ENCODE assay signal across 9 mouse cellular contexts in the genomic region with DNA sequence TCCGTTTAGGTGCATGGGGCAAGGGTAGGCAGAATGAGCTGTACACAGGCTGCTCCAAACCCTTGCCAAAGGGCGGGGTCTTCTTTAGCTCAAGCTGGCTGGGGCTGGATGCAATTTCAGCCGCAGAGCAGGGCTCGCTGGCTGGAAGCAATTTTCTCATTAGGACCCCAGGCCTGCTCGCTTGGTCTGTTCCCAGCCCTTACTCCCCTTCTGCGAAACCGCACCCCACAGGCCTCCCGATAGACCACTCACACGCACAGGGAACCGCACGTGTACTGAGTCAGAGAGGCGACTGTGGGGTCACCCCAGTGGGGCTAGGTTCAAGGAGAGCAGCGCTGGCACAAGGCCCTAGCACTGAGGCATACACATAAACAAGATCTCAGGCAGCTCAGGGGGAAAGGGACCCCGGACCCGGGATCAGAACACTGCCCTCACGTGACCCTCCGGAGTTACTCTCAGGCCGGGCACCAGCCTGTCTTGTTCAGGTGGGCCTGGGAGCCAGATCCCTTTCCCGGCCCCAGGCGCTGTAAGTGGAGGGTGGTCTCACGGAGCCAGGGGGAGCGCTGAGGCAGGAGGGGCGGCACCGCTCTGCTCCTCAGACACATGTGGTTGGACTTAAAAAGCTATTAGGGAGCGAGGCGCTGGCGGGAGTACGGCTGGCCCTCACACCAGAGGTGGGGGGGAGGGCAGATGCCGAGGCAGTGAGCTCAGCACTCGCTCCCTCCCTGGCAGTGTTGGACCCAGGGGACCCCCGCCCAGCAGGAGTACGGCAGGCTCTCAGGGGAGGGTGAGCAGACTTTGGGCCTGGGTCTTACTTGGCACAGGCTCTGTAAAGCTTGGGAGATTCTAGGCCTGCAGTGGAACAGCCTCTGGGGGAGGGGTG. TPM values are rescaled to one million over a fixed set of nuclear protein-coding genes. Genes with fewer than 3 reads are reported as not detected.
DNase-seq lines count a peak whose midpoint lies in the region; ATAC-seq and TF ChIP-seq lines count a peak whose summit lies in the region.
"Had no signal": no experiment of that assay in that cellular context is flagged by ENCODE, and none has a peak within 500 bp of the region (broad histone marks: within the 10 kb centered on the region; RNA-seq: fewer than 3 reads in every experiment).

No protein-coding gene starts in this region.

- no peak overlapping the region; the same call in 1 of the 2 replicates for H3K4me3 ChIP-seq in kidney, embryonic 14.5 days (ENCODE audit: low read length)
- no peak overlapping the region for H3K4me3 ChIP-seq in kidney, adult 2 months (ENCODE audit: insufficient read depth, low read depth, low read length)
- peak overlapping the region; percentile 44 for H3K4me3 ChIP-seq in limb, embryonic 10.5 days
- no peak overlapping the region for H3K4me3 ChIP-seq in neural tube, embryonic 11.5 days (ENCODE audit: low read depth, low read length)

- no peak for TF ChIP-seq POLR2A in kidney, adult 2 months (IDR thresholded peaks at IDR 0.05; ENCODE audit: low read depth, low read length)

- TF ChIP-seq CTCF in kidney, adult 2 months (conservative IDR thresholded peaks at IDR 0.05; ENCODE audit: insufficient read depth, insufficient read length, low read depth, low read length), result no peak

- H3K9ac ChIP-seq in kidney, embryonic 14.5 days (ENCODE audit: low read depth, low read length), result peak overlapping the region; percentile 42
- peak overlapping the region; percentile 1; the same call in 1 of the 2 replicates for H3K9ac ChIP-seq in neural tube, embryonic 11.5 days (ENCODE audit: low read length)
- H3K9ac ChIP-seq: liver, embryonic 14.5 days had no signal

- H3K9me3 ChIP-seq in kidney, embryonic 14.5 days (ENCODE audit: control insufficient read depth, low read length), result no peaks in the 10 kb centered on the region
- H3K9me3 ChIP-seq in limb, embryonic 10.5 days (replicated peaks), result no peaks in the 10 kb centered on the region
- H3K9me3 ChIP-seq in neural tube, embryonic 11.5 days (ENCODE audit: control insufficient read depth, low read length), result no peaks in the 10 kb centered on the region

- H3K4me2 ChIP-seq in kidney, embryonic 14.5 days (replicated peaks; ENCODE audit: low read depth, low read length), result peak overlapping the region; percentile 13
- H3K4me2 ChIP-seq in neural tube, embryonic 11.5 days (ENCODE audit: low read depth), result peak overlapping the region; percentile 25

- 9% methylated on average over 32 of the region's 32 CpGs for WGBS in kidney, embryonic 14.5 days
- whole genome bisulfite sequencing in kidney, adult 2 months, result 60% methylated on average over 32 of the region's 32 CpGs
- WGBS in limb, embryonic 10.5 days, result 1% methylated on average over 32 of the region's 32 CpGs
- 2% methylated on average over 32 of the region's 32 CpGs for WGBS in neural tube, embryonic 11.5 days

- no peak for DNase-seq in kidney, adult 2 months
- DNase-seq in embryo, embryonic 9.5 days (ENCODE audit: extremely low spot score), result peak; percentile 69
- peak; percentile 62 for DNase-seq in heart, adult 8-10 months (ENCODE audit: low spot score)
- peak; percentile 92 for DNase-seq in limb, embryonic 10.5 days (ENCODE audit: low spot score)
- peak; percentile 75 for DNase-seq in neural tube, embryonic 11.5 days (ENCODE audit: low spot score)
- DNase-seq in layer of hippocampus, postnatal 36 days, result no peak
- no peak for DNase-seq in right cerebral cortex, adult 2 months (ENCODE audit: low spot score in 2 of 2)

- peak; percentile 55 for ATAC-seq in kidney, embryonic 14.5 days (ENCODE audit: low FRiP score, low TSS enrichment)
- ATAC-seq in neural tube, embryonic 11.5 days (ENCODE audit: insufficient read depth, low FRiP score, low TSS enrichment), result no peak

- H3K27ac ChIP-seq in kidney, embryonic 14.5 days (ENCODE audit: low read depth, low read length), result peak overlapping the region; percentile 80; the same call in 1 of the 2 replicates
- no peak overlapping the region for H3K27ac ChIP-seq in kidney, adult 2 months (ENCODE audit: insufficient read depth, low read depth, low read length)
- H3K27ac ChIP-seq in limb, embryonic 10.5 days, result peak overlapping the region; percentile 95
- H3K27ac ChIP-seq in neural tube, embryonic 11.5 days (ENCODE audit: low read depth, low read length), result peak overlapping the region; percentile 31; the same call in 1 of the 2 replicates
- H3K27ac ChIP-seq: liver, embryonic 14.5 days had no signal

- peaks cover 56% of the 10 kb centered on the region for H3K4me1 ChIP-seq in kidney, embryonic 14.5 days (ENCODE audit: control insufficient read depth, insufficient read depth, low read length)
- H3K4me1 ChIP-seq in kidney, adult 2 months (ENCODE audit: control insufficient read depth, insufficient read depth, low read length), result peaks cover 8% of the 10 kb centered on the region; the same call in 1 of the 2 replicates
- H3K4me1 ChIP-seq in limb, embryonic 10.5 days, result peaks cover 97% of the 10 kb centered on the region
- peaks cover 45% of the 10 kb centered on the region for H3K4me1 ChIP-seq in neural tube, embryonic 11.5 days (ENCODE audit: control insufficient read depth, insufficient read depth, low read length)

- peaks cover 86% of the 10 kb centered on the region for H3K27me3 ChIP-seq in kidney, embryonic 14.5 days (ENCODE audit: control insufficient read depth, insufficient read depth, low read length)
- H3K27me3 ChIP-seq in kidney, adult 2 months (replicated peaks; ENCODE audit: control insufficient read depth, insufficient read depth, low read length), result no peaks in the 10 kb centered on the region
- H3K27me3 ChIP-seq in limb, embryonic 10.5 days (ENCODE audit: low read depth, poor library complexity, severe bottlenecking), result peaks cover 100% of the 10 kb centered on the region
- H3K27me3 ChIP-seq in neural tube, embryonic 11.5 days (ENCODE audit: control insufficient read depth, insufficient read depth, low read length), result peaks cover 98% of the 10 kb centered on the region

- H3K36me3 ChIP-seq in kidney, embryonic 14.5 days (ENCODE audit: control insufficient read depth, insufficient read depth, low read length), result no peaks in the 10 kb centered on the region
- H3K36me3 ChIP-seq in kidney, adult 2 months (ENCODE audit: control insufficient read depth, insufficient read depth, low read length), result no peaks in the 10 kb centered on the region
- no peaks in the 10 kb centered on the region for H3K36me3 ChIP-seq in limb, embryonic 10.5 days
- H3K36me3 ChIP-seq in neural tube, embryonic 11.5 days (ENCODE audit: control insufficient read depth, insufficient read depth, low read length), result no peaks in the 10 kb centered on the region

RNA-seq across cellular contexts. Expression of gene G430095P16Rik, which starts 19.6 kb away (rescaled TPM):
- 1.7 and 2.8 TPM in 2 replicates for polyA plus RNA-seq in kidney, embryonic 14.5 days (2014; fragmentation: Nextera tagmentation; extraction: Ambion mirVana)
- 0.65 and 0.81 TPM in 2 replicates for polyA plus RNA-seq in kidney, adult 2 months (2012; rRNA removed)
- under 1 TPM in 1 of 4 experiments, not detected in 3; 0.66 TPM for total RNA-seq in heart, adult 8-10 months (2022)
- polyA plus RNA-seq in limb, embryonic 10.5 days (2016; fragmentation: Nextera tagmentation; extraction: Ambion mirVana), result 3.7 and 8.1 TPM in 2 replicates
- 0.84 and 1.8 TPM in 2 replicates for polyA plus RNA-seq in neural tube, embryonic 11.5 days (2014; fragmentation: Nextera tagmentation; extraction: Ambion mirVana)
- total RNA-seq in layer of hippocampus, postnatal 36 days (2021), result not detected

RNA-seq across cellular contexts. Expression of gene Lyl1, which starts 41.2 kb away (rescaled TPM):
- 6.3 and 8.9 TPM in 2 replicates for polyA plus RNA-seq in kidney, embryonic 14.5 days (2014; fragmentation: Nextera tagmentation; extraction: Ambion mirVana)
- 3.2 and 4.1 TPM in 2 replicates for polyA plus RNA-seq in kidney, adult 2 months (2012; rRNA removed)
- total RNA-seq in heart, adult 8-10 months (2022), result 1 to 10 TPM; 3.5 to 4.8 (median 4.3) TPM
- polyA plus RNA-seq in limb, embryonic 10.5 days (2016; fragmentation: Nextera tagmentation; extraction: Ambion mirVana), result 4.6 and 4.7 TPM in 2 replicates
- polyA plus RNA-seq in neural tube, embryonic 11.5 days (2014; fragmentation: Nextera tagmentation; extraction: Ambion mirVana), result 4.6 and 5.3 TPM in 2 replicates
- total RNA-seq in layer of hippocampus, postnatal 36 days (2021), result 1 to 10 TPM; 1.2 to 2.0 TPM

RNA-seq across cellular contexts. Expression of gene Nacc1, which starts 54.8 kb away (rescaled TPM):
- polyA plus RNA-seq in kidney, embryonic 14.5 days (2014; fragmentation: Nextera tagmentation; extraction: Ambion mirVana), result 28.1 and 33.1 TPM in 2 replicates
- 85.8 and 93.9 TPM in 2 replicates for polyA plus RNA-seq in kidney, adult 2 months (2012; rRNA removed)
- 10 to 100 TPM; 26.7 to 36.0 (median 33.4) TPM for total RNA-seq in heart, adult 8-10 months (2022)
- polyA plus RNA-seq in limb, embryonic 10.5 days (2016; fragmentation: Nextera tagmentation; extraction: Ambion mirVana), result 31.7 and 32.0 TPM in 2 replicates
- 26.2 and 27.0 TPM in 2 replicates for polyA plus RNA-seq in neural tube, embryonic 11.5 days (2014; fragmentation: Nextera tagmentation; extraction: Ambion mirVana)
- total RNA-seq in layer of hippocampus, postnatal 36 days (2021), result 10 to 100 TPM; 85.9 to 92.2 TPM

RNA-seq across cellular contexts. Expression of gene Trmt1, which starts 56.3 kb away (rescaled TPM):
- 65.4 and 82.3 TPM in 2 replicates for polyA plus RNA-seq in kidney, embryonic 14.5 days (2014; fragmentation: Nextera tagmentation; extraction: Ambion mirVana)
- polyA plus RNA-seq in kidney, adult 2 months (2012; rRNA removed), result 73.7 and 98.9 TPM in 2 replicates
- 10 to 100 TPM; 30.9 to 41.7 (median 38.5) TPM for total RNA-seq in heart, adult 8-10 months (2022)
- polyA plus RNA-seq in limb, embryonic 10.5 days (2016; fragmentation: Nextera tagmentation; extraction: Ambion mirVana), result 71.7 and 79.3 TPM in 2 replicates
- 60.4 and 60.6 TPM in 2 replicates for polyA plus RNA-seq in neural tube, embryonic 11.5 days (2014; fragmentation: Nextera tagmentation; extraction: Ambion mirVana)
- 100 to 1,000 TPM in 1 of 2 experiments, 10 to 100 TPM in 1; 95.2 to 115 TPM for total RNA-seq in layer of hippocampus, postnatal 36 days (2021)

RNA-seq across cellular contexts. Expression of gene Nfix, which starts 57.7 kb away (rescaled TPM):
- 9.4 and 10.9 TPM in 2 replicates for polyA plus RNA-seq in kidney, embryonic 14.5 days (2014; fragmentation: Nextera tagmentation; extraction: Ambion mirVana)
- 17.7 and 22.1 TPM in 2 replicates for polyA plus RNA-seq in kidney, adult 2 months (2012; rRNA removed)
- 100 to 1,000 TPM; 288 to 356 (median 295) TPM for total RNA-seq in heart, adult 8-10 months (2022)
- polyA plus RNA-seq in limb, embryonic 10.5 days (2016; fragmentation: Nextera tagmentation; extraction: Ambion mirVana), result 0.24 and 2.1 TPM in 2 replicates
- 3.1 and 3.7 TPM in 2 replicates for polyA plus RNA-seq in neural tube, embryonic 11.5 days (2014; fragmentation: Nextera tagmentation; extraction: Ambion mirVana)
- 100 to 1,000 TPM; 387 to 434 TPM for total RNA-seq in layer of hippocampus, postnatal 36 days (2021)

Comparison
In these comparisons a context has a peak if more than half of its experiments do, and no peak if none do; other contexts are left out.
1. DNase-seq: peak in embryo, embryonic 9.5 days (single experiment), heart, adult 8-10 months (single experiment), limb, embryonic 10.5 days (single experiment) and neural tube, embryonic 11.5 days (single experiment); none in kidney, adult 2 months (single experiment), layer of hippocampus, postnatal 36 days (0 of 2) and right cerebral cortex, adult 2 months (0 of 2).